Mouse (Mus musculus): Measurements from ENCODE around the gene Rbm4b. TPM values are rescaled to one million over a fixed set of nuclear protein-coding genes. Genes with fewer than 3 reads are reported as not detected.
"Not testable (repeated sequence)": the region's sequence is repeated elsewhere in the genome, so short reads cannot be mapped to it uniquely, and the experiment has no call there.

The Rbm4b gene
- polyA plus RNA-seq, 1 experiment = 11.9 TPM

DNA sequence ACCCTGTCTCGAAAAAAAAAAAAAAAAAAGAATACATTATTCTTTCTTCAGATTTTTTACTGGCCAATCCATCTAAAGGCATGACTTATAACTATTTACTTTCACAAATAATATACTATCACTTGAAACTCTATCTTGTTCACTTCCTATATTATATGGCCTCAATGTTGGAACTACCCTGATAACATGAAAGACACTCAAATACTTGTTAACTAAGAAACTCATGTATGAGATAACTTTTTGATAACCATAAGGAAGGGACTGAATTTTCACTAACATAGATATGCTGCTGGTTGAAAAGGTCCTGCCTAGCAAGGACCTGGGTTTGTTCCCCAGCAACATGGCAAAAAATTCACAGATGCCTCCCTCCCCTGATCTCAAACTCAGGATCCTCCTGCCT, 39.6 kb downstream of the Rbm4b start:
- TF ChIP-seq CTCF (IDR thresholded peaks at IDR 0.05; ENCODE audit: borderline replicate concordance, insufficient read depth, low read length) (no peak), POLR2A (IDR thresholded peaks at IDR 0.05; ENCODE audit: low read depth, low read length) (no peak)

DNA sequence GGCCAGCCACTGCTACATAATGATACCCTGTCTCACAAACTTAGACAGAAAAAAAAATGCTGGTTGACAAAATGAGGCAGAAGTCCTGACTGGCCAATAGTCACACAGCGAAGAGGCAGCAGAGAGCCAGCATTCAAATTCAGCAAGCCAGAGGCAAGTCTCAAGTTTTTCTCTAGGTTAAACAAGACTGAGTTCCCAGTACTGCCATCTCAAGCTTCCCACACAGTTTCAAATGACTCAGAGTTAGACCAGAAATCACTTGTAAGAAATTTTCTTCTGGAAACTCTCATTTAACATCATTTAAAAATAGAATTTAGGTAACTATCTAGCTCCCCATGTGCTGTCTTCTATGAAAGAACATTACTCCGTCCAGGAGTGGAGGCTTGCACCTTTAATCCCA, 41.5 kb downstream of the Rbm4b start:
- TF ChIP-seq POLR2A (IDR thresholded peaks at IDR 0.05; ENCODE audit: low read depth, low read length) (no peak), CTCF (IDR thresholded peaks at IDR 0.05; ENCODE audit: borderline replicate concordance, insufficient read depth, low read length) (no peak)

More for the DNA sequence above, 39.6 kb downstream of the Rbm4b start:
- no peak overlapping the region for H3K27ac ChIP-seq (ENCODE audit: insufficient read depth, low read length)
- H3K4me1 ChIP-seq (ENCODE audit: control insufficient read depth, insufficient read depth, low read length) = 0 out of 2 replicates have a peak, but pooled peaks cover 2% of the 10 kb centered on the region
- H3K4me3 ChIP-seq (ENCODE audit: insufficient read depth, low read length) = no peak overlapping the region

DNA sequence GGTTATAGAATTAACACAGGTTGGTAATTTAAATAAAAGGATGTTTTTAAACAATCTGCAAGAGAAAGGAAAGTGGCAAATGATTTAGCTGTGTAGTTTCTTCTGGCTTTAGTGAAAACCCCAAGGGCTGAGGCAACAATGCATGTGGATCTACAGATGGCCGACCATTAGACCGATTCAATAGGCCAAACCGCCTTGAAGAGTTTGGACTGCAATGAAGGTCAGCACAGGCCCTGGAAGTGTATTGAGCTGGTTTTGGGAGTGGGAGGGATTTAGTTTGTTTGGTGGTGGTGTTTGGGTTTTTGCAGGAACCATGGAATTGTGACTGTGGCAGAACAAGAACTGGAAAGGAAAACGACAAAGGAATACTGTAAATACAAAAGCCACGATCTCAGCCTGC, 42.8 kb downstream of the Rbm4b start:
- TF ChIP-seq CTCF (IDR thresholded peaks at IDR 0.05; ENCODE audit: borderline replicate concordance, insufficient read depth, low read length) = no peak
- TF ChIP-seq POLR2A (IDR thresholded peaks at IDR 0.05; ENCODE audit: low read depth, low read length) = no peak
- Histone ChIP-seq H3K4me3 (ENCODE audit: insufficient read depth, low read length) (no peak overlapping the region), H3K4me1 (ENCODE audit: control insufficient read depth, insufficient read depth, low read length) (no peaks in the 10 kb centered on the region), H3K27ac (ENCODE audit: insufficient read depth, low read length) (no peak overlapping the region)

More for the DNA sequence above, 41.5 kb downstream of the Rbm4b start:
- no peak overlapping the region for H3K4me3 ChIP-seq (ENCODE audit: insufficient read depth, low read length)
- peak overlapping the region; percentile 9; the same call in 1 of the 2 replicates for H3K27ac ChIP-seq (ENCODE audit: insufficient read depth, low read length)
- no peaks in the 10 kb centered on the region for H3K4me1 ChIP-seq (ENCODE audit: control insufficient read depth, insufficient read depth, low read length)

DNA sequence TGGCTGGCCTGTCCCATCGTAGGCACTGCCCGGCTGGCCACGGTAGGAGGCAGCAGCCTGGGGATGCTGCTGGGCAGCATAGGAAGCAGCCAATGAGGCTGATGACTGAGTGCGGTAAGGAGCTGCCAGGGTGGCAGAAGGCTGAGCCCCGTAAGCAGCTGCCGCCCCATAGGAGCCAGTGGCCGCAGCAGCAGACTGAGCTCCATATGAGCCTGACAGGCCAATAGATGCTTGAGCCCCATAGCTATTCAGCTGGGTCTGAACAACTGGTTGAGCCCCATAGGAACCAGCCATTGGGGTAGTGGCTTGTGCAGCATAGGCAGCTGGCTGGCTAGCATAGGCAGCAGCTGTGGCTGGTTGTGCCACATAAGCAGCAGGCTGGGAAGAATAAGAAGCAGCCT, 46.4 kb downstream of the Rbm4b start:
- H3K4me1 ChIP-seq (ENCODE audit: control insufficient read depth, insufficient read depth, low read length) = no peaks in the 10 kb centered on the region
- no peak overlapping the region for H3K4me3 ChIP-seq (ENCODE audit: insufficient read depth, low read length)
- TF ChIP-seq POLR2A (IDR thresholded peaks at IDR 0.05; ENCODE audit: low read depth, low read length) (no peak), CTCF (IDR thresholded peaks at IDR 0.05; ENCODE audit: borderline replicate concordance, insufficient read depth, low read length) (no peak)
- no peak overlapping the region for H3K27ac ChIP-seq (ENCODE audit: insufficient read depth, low read length)

DNA sequence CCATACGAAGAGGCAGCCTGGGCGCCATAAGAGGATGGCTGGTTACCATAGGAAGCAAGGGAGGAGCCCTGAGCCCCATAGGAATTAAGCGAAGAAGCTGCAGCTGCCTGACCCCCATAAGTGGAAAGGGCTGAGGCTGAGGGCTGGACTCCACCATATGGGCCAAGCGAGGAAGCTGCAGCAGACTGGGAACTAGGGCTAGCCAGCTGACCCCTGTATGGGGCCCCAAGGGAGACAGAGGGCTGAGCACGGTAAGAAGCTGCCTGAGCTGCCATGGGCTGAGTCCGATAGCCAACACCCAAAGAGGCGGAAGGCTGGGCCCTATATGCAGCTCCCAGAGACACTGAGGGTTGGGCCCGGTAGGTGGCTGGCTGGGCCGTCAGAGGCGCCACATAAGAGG, 47.0 kb downstream of the Rbm4b start:
- TF ChIP-seq POLR2A (IDR thresholded peaks at IDR 0.05; ENCODE audit: low read depth, low read length) (no peak), CTCF (IDR thresholded peaks at IDR 0.05; ENCODE audit: borderline replicate concordance, insufficient read depth, low read length) (no peak)
- Histone ChIP-seq H3K4me1 (ENCODE audit: control insufficient read depth, insufficient read depth, low read length) (0 out of 2 replicates have a peak, but pooled peaks cover under 1% of the 10 kb centered on the region), H3K27ac (ENCODE audit: insufficient read depth, low read length) (no peak overlapping the region), H3K4me3 (ENCODE audit: insufficient read depth, low read length) (no peak overlapping the region)

DNA sequence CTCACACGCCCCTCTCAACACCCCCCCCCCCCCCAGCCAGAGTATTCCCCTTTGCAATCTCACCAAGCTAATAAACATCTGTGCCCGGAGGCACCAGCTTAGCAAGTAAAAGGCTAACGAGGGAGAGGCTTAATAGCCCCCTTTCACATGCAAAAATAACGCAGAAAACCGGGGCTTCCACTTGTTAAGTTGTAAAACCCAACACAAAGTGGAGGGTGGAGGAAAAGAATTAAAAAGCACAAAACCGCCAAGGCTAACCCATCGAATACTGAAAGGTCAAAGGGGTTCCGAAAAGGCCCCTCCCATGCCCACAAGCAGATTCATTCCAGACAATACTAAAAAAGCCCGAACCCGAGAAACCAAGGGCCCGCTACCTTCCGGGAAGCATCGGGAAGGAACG, 54.0 kb downstream of the Rbm4b start:
- Histone ChIP-seq H3K4me1 (ENCODE audit: control insufficient read depth, insufficient read depth, low read length) (peaks cover 5% of the 10 kb centered on the region), H3K4me3 (ENCODE audit: insufficient read depth, low read length) (peak overlapping the region; percentile 57), H3K27ac (ENCODE audit: insufficient read depth, low read length) (peak overlapping the region; percentile 69; the same call in 1 of the 2 replicates)
- TF ChIP-seq CTCF (IDR thresholded peaks at IDR 0.05; ENCODE audit: borderline replicate concordance, insufficient read depth, low read length) (no peak), POLR2A (IDR thresholded peaks at IDR 0.05; ENCODE audit: low read depth, low read length) (no peak)

DNA sequence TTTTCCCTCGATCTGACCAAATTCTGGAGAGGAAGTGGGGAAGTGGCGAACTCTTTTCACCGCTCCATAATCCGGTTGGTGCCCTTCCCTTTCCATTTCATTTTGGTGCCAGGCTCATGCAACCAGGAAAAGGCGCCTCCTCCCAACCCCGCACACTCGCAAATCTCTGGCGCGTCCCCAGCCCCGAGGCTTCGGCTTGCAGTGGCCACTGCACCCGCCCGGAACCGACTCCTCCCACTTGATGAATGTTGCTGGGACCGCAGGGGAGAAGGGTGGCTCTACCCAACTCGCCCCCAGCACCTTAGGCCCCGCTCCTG, 54.4 kb downstream of the Rbm4b start:
- H3K4me3 ChIP-seq (ENCODE audit: insufficient read depth, low read length) = peak overlapping the region; percentile 57
- TF ChIP-seq POLR2A (IDR thresholded peaks at IDR 0.05; ENCODE audit: low read depth, low read length) (no peak), CTCF (IDR thresholded peaks at IDR 0.05; ENCODE audit: borderline replicate concordance, insufficient read depth, low read length) (no peak)

DNA sequence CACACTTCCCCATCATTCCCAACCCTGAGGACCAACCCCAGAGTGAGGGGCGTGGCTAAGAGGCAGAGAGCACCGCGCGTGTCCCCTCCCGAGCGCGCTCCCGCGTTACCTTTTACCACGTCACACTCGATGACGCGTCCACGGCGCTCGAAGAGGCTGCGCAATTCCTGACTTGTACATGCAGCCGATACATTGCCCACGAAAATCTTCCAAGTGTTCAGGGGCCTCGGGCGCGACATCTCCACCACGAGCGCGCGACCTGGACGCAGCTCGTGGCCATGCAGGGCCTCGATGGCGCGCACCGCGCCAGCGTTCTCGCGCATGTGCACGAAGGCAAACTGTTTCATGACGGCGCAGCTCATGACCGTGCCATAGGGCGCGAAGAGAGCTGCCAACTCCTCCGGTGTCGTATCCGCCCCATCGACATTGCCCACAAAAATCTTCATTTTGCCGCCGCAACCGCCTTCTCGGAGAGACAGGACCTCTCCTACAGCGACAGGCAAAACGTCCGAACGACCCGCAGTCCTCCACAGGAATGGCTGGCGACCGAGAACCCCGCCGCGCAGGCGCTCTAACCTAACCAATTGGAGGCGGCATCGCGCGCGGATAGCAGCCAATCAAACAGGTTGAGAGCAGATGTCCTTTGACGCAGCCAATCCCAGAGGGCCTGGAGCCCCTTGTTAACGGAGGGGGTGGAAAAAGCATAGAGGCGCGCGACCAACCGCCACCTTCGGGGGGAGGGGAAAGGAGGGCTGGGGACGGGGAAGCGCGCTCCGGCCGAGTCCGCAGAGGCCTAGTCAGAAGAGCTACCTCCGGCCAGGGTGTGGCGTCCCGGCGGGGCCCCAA, 55.0 kb downstream of the Rbm4b start, which contains the start of the genes Gm21992 and Rbm14:
Gene Gm21992 (minus strand): TSS at position 550 of the 846 bp plus-strand sequence.
Gene Rbm14 (minus strand): TSS at position 572 of the 846 bp plus-strand sequence.
- peaks cover 5% of the 10 kb centered on the region for H3K4me1 ChIP-seq (ENCODE audit: control insufficient read depth, insufficient read depth, low read length)
- H3K27ac ChIP-seq (ENCODE audit: insufficient read depth, low read length) = peak within 1 kb of the TSS; percentile 92

More for the DNA sequence above, 54.4 kb downstream of the Rbm4b start:
- Histone ChIP-seq H3K4me1 (ENCODE audit: control insufficient read depth, insufficient read depth, low read length) (peaks cover 5% of the 10 kb centered on the region), H3K27ac (ENCODE audit: insufficient read depth, low read length) (peak overlapping the region; percentile 69)

DNA sequence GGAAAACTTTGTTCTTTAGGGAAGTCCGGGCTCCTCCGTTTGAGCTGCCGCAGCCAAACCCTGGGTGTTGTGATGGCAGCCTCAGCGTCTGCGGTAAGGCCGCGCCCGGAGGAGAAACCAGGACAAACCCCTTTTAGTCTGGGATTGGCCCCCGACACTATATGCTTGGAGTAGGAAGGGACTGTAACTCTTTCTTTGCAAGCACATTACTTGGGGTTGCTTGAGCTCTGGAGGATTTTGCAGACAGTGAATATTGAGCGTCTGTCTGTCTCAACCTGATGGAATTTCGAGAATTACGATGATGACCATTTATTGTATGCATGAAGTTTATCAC, 55.6 kb downstream of the Rbm4b start:
- TF ChIP-seq CTCF (IDR thresholded peaks at IDR 0.05; ENCODE audit: borderline replicate concordance, insufficient read depth, low read length) (no peak), POLR2A (IDR thresholded peaks at IDR 0.05; ENCODE audit: low read depth, low read length) (0 out of 2 replicates have a peak, but pooled peaks have one; percentile 2)
- Histone ChIP-seq H3K4me3 (ENCODE audit: insufficient read depth, low read length) (peak overlapping the region; percentile 70), H3K4me1 (ENCODE audit: control insufficient read depth, insufficient read depth, low read length) (peaks cover 5% of the 10 kb centered on the region), H3K27ac (ENCODE audit: insufficient read depth, low read length) (peak overlapping the region; percentile 92)

More for the DNA sequence above, 55.0 kb downstream of the Rbm4b start, which contains the start of the genes Gm21992 and Rbm14:
- peak within 1 kb of the TSS; percentile 70 for H3K4me3 ChIP-seq (ENCODE audit: insufficient read depth, low read length)
- TF ChIP-seq CTCF (IDR thresholded peaks at IDR 0.05; ENCODE audit: borderline replicate concordance, insufficient read depth, low read length) (no peak), POLR2A (IDR thresholded peaks at IDR 0.05; ENCODE audit: low read depth, low read length) (peak; percentile 94)

DNA sequence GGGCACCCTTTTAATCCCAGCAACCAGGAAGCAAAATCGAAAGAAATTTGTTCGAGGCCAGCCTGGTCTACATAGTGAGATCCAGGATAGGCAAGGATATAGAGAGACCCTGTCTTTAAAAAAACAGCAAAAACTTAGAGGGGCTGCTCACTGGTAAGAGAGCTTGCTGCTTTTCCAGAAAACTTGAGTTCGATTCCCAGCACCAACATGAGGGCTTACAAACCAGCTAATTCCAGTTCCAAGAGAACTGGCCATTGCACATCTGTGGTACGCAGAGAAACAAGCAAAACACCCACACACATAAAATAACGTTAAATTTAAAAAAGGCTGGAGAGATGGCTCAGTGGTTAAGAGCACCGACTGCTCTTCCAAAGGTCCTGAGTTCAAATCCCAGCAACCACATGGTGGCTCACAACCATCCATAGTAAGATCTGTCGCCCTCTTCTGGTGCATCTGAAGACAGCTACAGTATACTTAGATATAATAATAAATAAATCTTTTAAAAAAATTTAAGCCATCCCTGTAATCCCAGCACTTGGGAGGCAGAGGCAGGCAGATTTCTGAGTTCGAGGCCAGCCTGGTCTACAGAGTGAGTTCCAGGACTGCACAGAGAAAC, 56.1 kb downstream of the Rbm4b start:
- not testable (repeated sequence) for H3K4me1 ChIP-seq (ENCODE audit: control insufficient read depth, insufficient read depth, low read length)
- Histone ChIP-seq H3K27ac (ENCODE audit: insufficient read depth, low read length) (peak overlapping the region; percentile 92), H3K4me3 (ENCODE audit: insufficient read depth, low read length) (peak overlapping the region; percentile 70)
